Mouse (Mus musculus) hindbrain, embryonic 14.5 days (tissue): Measurements from ENCODE around the gene Polr2i. TPM values are rescaled to one million over a fixed set of nuclear protein-coding genes. Genes with fewer than 3 reads are reported as not detected.
"Not testable (repeated sequence)": the region's sequence is repeated elsewhere in the genome, so short reads cannot be mapped to it uniquely, and the experiment has no call there.

Experiments used
- ATAC-seq: fragments of 200-750 bp; cut with Nextera tagmentation; 2 replicates; pipeline ENCODE4 v1.8.0; 2017; ENCODE audit warnings: moderate number of reproducible peaks, mild to moderate bottlenecking, moderate TSS enrichment, moderate library complexity; ENCODE audit not compliant: low FRiP score
- DNase-seq: peaks from one replicate; pipeline ENCODE4 v3.0.0-alpha.2; 2015; ENCODE audit warnings: low spot score
- H3K27ac ChIP-seq: fragments of 300-500 bp; sonication (generic); 2 replicates; pipeline ENCODE4 v1.5.1; 2014; ENCODE audit warnings: mild to moderate bottlenecking, moderate library complexity
- H3K27me3 ChIP-seq: fragments of 300-500 bp; sonication (generic); 2 replicates; pipeline ENCODE4 v1.6.1; 2014; ENCODE audit warnings: mild to moderate bottlenecking, low read length, mixed read lengths; ENCODE audit not compliant: control insufficient read depth, insufficient read depth
- H3K36me3 ChIP-seq: fragments of 300-500 bp; sonication (generic); replicated peaks from 2 replicates; pipeline ENCODE4 v1.6.1; 2014; ENCODE audit not compliant: control insufficient read depth, insufficient read depth
- H3K4me1 ChIP-seq: fragments of 300-500 bp; sonication (generic); replicated peaks from 2 replicates; pipeline ENCODE4 v1.6.1; 2014; ENCODE audit warnings: antibody characterized with exemption, low read length, mixed read lengths; ENCODE audit not compliant: control insufficient read depth, insufficient read depth
- H3K4me2 ChIP-seq: fragments of 300-500 bp; sonication (generic); replicated peaks from 2 replicates; pipeline ENCODE4 v1.6.1; 2014; ENCODE audit warnings: mild to moderate bottlenecking, moderate library complexity
- H3K4me3 ChIP-seq: fragments of 300-500 bp; sonication (generic); replicated peaks from 2 replicates; pipeline ENCODE4 v1.5.1; 2014; ENCODE audit warnings: mild to moderate bottlenecking, low read length
- H3K9ac ChIP-seq: fragments of 300-500 bp; sonication (generic); 2 replicates; pipeline ENCODE4 v1.6.1; 2014
- H3K9me3 ChIP-seq: fragments of 300-500 bp; sonication (generic); 2 replicates; pipeline ENCODE4 v1.6.1; 2016; ENCODE audit warnings: low read length; ENCODE audit not compliant: control insufficient read depth
- WGBS: fragments of 180-500 bp; shearing (Covaris S2); extraction: QIAGEN DNeasy Blood & Tissue Kit; methylation state at CpG from one replicate; pipeline ENCODE4 v1.1.7; 2014; 5-methylcytosine and 5-hydroxymethylcytosine counted together
- polyA plus RNA-seq: library from polyadenylated mRNA; unstranded; fragments of >200 nt; fragmentation: Nextera tagmentation; extraction: Ambion mirVana; gene quantifications from 2 replicates; pipeline ENCODE4 v1.2.1, GENCODE M21; 2014

Polr2i gene
- polyA plus RNA-seq, 1 experiment from 2014 or later, result 199 TPM

GRCm38 (mm10) chr7:30200661-30201060, 31.1 kb upstream of the Polr2i start:
- 92% methylated on average over 5 of the region's 5 CpGs for WGBS

DNA sequence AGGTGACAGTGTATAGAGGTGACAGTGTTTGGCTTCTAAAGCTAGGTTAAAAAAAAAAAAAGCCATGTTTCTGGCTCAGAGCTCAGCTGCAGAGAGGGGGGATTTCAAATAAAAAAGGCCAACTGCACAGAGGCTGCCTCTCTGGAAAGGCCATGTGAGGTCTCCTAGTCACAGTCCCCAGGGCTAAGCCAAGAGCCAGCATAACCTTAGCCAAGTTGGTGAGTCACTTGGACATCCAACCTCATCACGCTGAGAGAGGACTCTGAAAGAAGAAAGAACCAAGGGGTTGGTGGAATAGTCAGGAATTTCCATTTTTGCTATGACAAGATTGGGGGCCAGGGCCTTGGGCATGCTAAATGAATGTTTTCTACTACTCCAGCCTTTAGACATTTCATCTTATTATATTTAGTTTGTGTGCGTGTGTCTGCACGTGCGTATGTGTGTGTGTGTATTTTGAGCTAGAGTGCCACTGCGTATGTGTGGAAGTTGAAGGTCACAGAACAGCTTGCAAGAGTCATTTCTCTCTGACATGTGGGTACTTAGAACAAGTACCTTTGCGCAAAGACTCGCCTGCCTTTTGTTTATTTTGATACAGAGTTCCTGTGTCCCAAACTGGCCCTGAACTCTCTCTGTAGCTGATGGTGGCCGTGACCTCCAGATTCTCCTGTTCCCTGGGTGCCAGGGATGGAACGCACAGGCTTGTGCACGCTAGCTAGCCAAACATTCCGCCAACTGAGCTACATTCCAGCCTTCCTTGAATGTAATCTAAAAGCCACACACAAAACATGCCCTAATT, 28.7 kb upstream of the Polr2i start:
- no peak for DNase-seq
- Histone ChIP-seq H3K4me1 (no peaks in the 10 kb centered on the region), H3K9me3 (no peaks in the 10 kb centered on the region), H3K27ac (no peak overlapping the region), H3K9ac (no peak overlapping the region), H3K4me2 (no peak overlapping the region), H3K27me3 (no peaks in the 10 kb centered on the region), H3K4me3 (no peak overlapping the region), H3K36me3 (no peaks in the 10 kb centered on the region)
- no peak for ATAC-seq
- WGBS, result 89% methylated on average over 11 of the region's 11 CpGs

More at GRCm38 (mm10) chr7:30200661-30201060, 31.1 kb upstream of the Polr2i start:
- H3K9me3 ChIP-seq, H3K4me2 ChIP-seq, H3K4me3 ChIP-seq, DNase-seq, H3K9ac ChIP-seq, H3K36me3 ChIP-seq, ATAC-seq, H3K27ac ChIP-seq, H3K27me3 ChIP-seq, H3K4me1 ChIP-seq: not testable (repeated sequence)

DNA sequence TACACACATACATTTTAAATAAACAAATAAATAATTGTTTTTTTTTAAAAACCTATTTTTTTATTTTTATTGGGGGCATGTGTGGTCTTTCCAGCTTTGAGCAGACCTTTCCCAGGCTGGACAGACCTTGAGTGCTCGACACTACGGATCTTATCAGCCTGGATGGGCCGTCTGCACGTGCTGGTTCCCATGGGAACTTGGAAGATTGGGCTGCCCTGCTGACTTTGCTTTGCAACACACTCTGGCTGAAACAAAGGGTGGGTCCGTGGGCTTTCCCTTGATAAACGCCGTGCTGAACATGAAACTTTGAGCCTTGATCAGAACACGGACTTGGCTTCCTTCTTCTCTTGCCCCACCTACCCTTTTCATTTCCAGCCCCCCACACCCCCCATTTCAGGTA, 27.4 kb upstream of the Polr2i start:
- Histone ChIP-seq H3K9me3 (no peaks in the 10 kb centered on the region), H3K4me3 (no peak overlapping the region), H3K9ac (no peak overlapping the region), H3K4me2 (no peak overlapping the region), H3K4me1 (no peaks in the 10 kb centered on the region), H3K36me3 (no peaks in the 10 kb centered on the region), H3K27me3 (no peaks in the 10 kb centered on the region), H3K27ac (no peak overlapping the region)
- ATAC-seq, result no peak
- no peak for DNase-seq
- WGBS, result 18% methylated on average over 8 of the region's 8 CpGs

GRCm38 (mm10) chr7:30205383-30205782, 26.4 kb upstream of the Polr2i start:
- H3K27ac ChIP-seq, result no peak overlapping the region
- no peak overlapping the region for H3K9ac ChIP-seq
- no peaks in the 10 kb centered on the region for H3K9me3 ChIP-seq
- no peak overlapping the region for H3K4me2 ChIP-seq
- peak; percentile 73 for DNase-seq
- H3K4me1 ChIP-seq, result no peaks in the 10 kb centered on the region
- H3K27me3 ChIP-seq, result no peaks in the 10 kb centered on the region
- no peak overlapping the region for H3K4me3 ChIP-seq
- 2% methylated on average over 2 of the region's 2 CpGs for WGBS
- ATAC-seq, result no peak
- H3K36me3 ChIP-seq, result no peaks in the 10 kb centered on the region

- H3K4me2 ChIP-seq, H3K27me3 ChIP-seq, H3K4me1 ChIP-seq, H3K9ac ChIP-seq, H3K27ac ChIP-seq, H3K9me3 ChIP-seq, DNase-seq, H3K36me3 ChIP-seq, ATAC-seq, H3K4me3 ChIP-seq: not testable (repeated sequence)
- 52% methylated on average over 5 of the region's 5 CpGs for WGBS
These were observed 25.4 kb upstream of the Polr2i start for GRCm38 (mm10) chr7:30206364-30206763.

DNA sequence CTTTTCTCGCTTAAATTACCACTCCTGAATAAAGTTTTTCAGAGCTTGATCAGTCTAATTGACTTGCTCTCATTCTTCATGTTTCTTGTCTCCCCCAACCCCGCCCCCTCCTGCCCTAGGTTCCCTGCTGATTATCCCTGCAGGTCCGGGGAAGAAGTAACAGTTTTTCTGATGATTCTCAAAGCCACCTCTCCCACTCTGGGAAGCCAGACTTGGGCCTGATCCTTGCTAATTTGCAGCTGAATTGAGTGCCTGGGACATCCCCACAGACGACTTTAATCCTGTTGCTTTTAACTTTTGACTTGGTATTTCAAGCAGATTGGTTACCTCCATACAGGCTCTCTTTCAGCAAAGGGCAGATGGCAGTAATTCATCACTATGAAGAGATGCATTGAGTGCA, 20.7 kb upstream of the Polr2i start:
- Histone ChIP-seq H3K9me3 (no peaks in the 10 kb centered on the region), H3K4me2 (no peak overlapping the region), H3K36me3 (no peaks in the 10 kb centered on the region), H3K27me3 (no peaks in the 10 kb centered on the region), H3K4me1 (no peaks in the 10 kb centered on the region), H3K9ac (no peak overlapping the region), H3K4me3 (no peak overlapping the region), H3K27ac (no peak overlapping the region)
- DNase-seq (no peak), ATAC-seq (no peak)
- WGBS, result 22% methylated on average over 4 of the region's 4 CpGs

DNA sequence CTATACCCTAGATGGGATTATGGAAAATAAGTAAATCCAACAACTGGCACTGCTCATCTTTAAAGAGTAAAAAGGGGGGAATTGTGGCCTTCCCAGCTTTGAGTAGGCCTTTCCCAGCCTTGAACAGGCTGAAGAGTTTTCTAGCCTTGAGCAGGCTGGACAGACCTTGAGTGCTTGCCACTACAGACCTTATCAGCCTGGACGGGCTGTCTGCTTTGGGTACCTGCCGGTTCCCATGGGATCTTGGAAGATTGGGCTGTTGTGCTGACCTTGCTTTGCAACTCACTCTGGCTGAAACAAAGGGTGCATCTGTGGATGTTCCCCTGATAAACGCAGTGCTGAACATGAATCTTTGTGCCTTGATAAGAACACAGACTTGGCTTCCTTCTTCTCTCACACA, 17.9 kb upstream of the Polr2i start:
- Histone ChIP-seq H3K4me2 (no peak overlapping the region), H3K4me3 (no peak overlapping the region), H3K27ac (no peak overlapping the region), H3K9ac (no peak overlapping the region), H3K36me3 (no peaks in the 10 kb centered on the region), H3K27me3 (no peaks in the 10 kb centered on the region), H3K4me1 (no peaks in the 10 kb centered on the region), H3K9me3 (no peaks in the 10 kb centered on the region)
- DNase-seq (no peak), ATAC-seq (no peak)
- WGBS, result 91% methylated on average over 3 of the region's 3 CpGs

GRCm38 (mm10) chr7:30215875-30216274, 15.9 kb upstream of the Polr2i start:
- Histone ChIP-seq H3K4me1 (no peaks in the 10 kb centered on the region; the same call in 1 of the 2 replicates), H3K9me3 (no peaks in the 10 kb centered on the region), H3K4me3 (no peak overlapping the region), H3K4me2 (no peak overlapping the region), H3K36me3 (no peaks in the 10 kb centered on the region), H3K27ac (no peak overlapping the region), H3K9ac (no peak overlapping the region), H3K27me3 (no peaks in the 10 kb centered on the region)
- DNase-seq (no peak), ATAC-seq (no peak)
- 58% methylated on average over 3 of the region's 3 CpGs for WGBS

- peak overlapping the region; percentile 31 for H3K9ac ChIP-seq
- ATAC-seq (peak; percentile 81), DNase-seq (peak; percentile 90)
- H3K4me1 ChIP-seq, result no peaks in the 10 kb centered on the region; the same call in 1 of the 2 replicates
- H3K27ac ChIP-seq, result peak overlapping the region; percentile 67; the same call in 1 of the 2 replicates
- H3K36me3 ChIP-seq, result no peaks in the 10 kb centered on the region
- no peak overlapping the region for H3K4me3 ChIP-seq
- no peaks in the 10 kb centered on the region for H3K27me3 ChIP-seq
- H3K4me2 ChIP-seq, result peak overlapping the region; percentile 39
- no peaks in the 10 kb centered on the region for H3K9me3 ChIP-seq
- 2% methylated on average over 15 of the region's 16 CpGs for whole genome bisulfite sequencing
These were observed 15.0 kb upstream of the Polr2i start for GRCm38 (mm10) chr7:30216723-30217151.
